Mouse (Mus musculus) embryo, embryonic 10 days (tissue): Measurements from ENCODE around the gene Cox19.
A peak's percentile ranks its signal among the peaks of the same experiment; 100 is the strongest.

Experiments used
- DNase-seq: peaks from one replicate; pipeline ENCODE4 v3.0.0-alpha.2; 2015; ENCODE audit warnings: low spot score

Cox19 gene

GRCm38 (mm10) chr5:139381586-139382513 is 30.6 kb upstream of the Cox19 start:
- no peak for DNase-seq

GRCm38 (mm10) chr5:139380385-139381248 is 29.4 kb upstream of the Cox19 start:
- DNase-seq, result peak; percentile 93

- no peak for DNase-seq
Observed at GRCm38 (mm10) chr5:139379771-139380384, 28.7 kb upstream of the Cox19 start.

- peak; percentile 70 for DNase-seq
Observed at GRCm38 (mm10) chr5:139378986-139379629, 27.9 kb upstream of the Cox19 start.

- DNase-seq, result no peak
Observed at GRCm38 (mm10) chr5:139378271-139378556, 27.0 kb upstream of the Cox19 start.

DNA sequence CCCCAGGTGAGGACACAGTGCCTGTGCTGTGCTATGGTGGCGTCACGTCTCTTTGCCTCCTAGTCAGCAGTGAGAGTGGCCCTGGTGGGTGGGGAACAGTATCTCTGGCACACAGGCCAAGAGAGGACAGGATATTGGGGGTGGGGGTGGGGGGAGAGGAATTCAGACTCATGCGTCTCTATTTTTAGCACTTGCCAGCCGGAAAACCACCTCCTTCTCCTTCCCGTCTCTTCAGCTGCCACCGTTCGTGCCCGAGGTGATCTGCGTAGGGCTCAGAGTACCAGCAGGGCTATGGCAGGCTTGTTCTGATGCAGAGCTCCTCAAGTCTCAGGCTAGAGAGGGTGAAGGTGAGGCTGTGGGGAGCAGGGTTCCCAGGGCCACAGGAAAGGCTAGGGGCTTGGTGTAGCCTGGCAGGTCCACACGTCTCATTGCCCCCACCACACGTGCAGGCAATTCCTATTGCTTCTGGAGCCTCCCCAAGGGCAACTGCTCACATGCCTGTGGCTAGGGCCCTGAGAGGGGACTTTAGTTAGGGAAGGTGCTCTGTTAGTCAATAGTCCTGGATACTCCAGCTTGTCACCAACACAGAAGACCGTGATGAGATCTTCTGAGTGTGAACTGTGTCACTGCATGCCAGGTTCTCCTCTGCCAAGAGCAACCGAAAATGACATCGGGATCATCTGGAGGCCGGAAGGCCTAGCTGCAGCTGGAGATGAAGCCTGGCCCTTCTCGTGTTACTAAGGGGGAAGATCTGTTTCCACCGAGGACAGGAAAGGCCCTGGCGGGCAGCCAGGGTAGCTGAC is 26.5 kb upstream of the Cox19 start, which contains the start of gene Gpr146:
TSS of gene Gpr146 (plus strand) at position 230 of the 803 bp plus-strand sequence.
- DNase-seq, result no peak

DNA sequence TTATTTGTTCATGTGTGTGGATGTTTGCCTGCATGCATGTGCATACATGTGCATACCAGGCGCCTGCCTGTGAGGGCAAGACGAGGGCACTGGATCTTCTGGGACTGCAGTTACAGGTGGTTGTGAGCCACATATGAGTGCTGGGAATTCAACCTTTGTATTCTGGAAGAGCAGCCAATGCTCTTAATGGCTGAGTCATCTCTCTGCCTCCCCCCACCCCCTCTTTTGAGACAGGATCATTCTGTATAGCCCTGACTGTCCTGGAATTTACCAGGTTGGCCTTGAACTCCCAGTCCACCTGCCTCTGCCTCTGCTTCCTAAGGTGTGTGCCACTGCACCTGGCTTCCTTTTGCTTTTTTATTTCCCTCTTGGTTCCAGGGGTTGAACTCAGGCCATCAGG is 23.6 kb upstream of the Cox19 start:
- no peak for DNase-seq

DNA sequence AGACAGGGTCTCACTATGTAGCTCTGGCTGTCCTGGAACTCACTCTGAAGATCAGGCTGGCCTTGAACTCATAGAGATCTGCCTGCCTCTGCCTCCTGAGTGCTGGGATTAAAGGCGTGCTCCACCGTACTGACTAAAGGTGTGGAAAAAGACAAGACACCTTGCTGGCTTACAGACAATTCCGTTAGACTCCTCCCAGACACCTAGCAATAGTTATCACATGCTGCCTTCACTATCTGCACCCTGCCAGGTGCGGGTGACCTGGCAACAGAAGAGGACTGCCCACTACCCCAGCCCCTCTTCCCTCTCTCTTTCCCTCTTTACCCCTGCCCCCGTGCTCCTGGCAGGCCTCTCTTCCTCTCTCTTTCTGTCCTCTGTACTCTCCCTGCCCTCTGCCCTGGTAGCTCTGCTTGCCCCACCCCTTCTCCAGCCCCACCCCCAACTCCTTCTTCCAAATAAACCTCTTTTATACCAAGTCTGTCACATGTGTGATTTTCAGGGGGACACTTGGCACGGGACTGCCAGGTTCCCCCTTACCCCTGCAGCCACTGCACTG is 22.7 kb upstream of the Cox19 start:
- no peak for DNase-seq

DNA sequence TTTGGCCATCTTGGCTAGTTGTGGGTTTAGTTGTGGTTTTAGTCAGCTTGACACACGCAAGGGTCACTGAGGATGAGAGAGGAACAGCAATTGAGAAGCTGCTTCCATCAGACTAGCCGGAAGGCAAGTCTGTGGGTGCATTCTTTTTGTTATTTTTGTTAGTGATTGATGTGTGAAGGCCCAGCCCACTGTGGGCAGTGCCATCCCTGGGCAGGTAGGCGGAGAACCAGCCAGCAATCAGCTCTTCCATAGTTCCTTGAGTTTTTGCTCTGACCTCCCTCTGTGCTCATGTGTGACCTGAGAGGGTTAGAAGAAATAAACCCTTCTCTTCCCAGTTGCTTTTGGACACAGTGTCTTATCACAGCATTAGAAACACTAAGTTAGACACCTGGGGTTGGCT is 21.9 kb upstream of the Cox19 start:
- no peak for DNase-seq

DNA sequence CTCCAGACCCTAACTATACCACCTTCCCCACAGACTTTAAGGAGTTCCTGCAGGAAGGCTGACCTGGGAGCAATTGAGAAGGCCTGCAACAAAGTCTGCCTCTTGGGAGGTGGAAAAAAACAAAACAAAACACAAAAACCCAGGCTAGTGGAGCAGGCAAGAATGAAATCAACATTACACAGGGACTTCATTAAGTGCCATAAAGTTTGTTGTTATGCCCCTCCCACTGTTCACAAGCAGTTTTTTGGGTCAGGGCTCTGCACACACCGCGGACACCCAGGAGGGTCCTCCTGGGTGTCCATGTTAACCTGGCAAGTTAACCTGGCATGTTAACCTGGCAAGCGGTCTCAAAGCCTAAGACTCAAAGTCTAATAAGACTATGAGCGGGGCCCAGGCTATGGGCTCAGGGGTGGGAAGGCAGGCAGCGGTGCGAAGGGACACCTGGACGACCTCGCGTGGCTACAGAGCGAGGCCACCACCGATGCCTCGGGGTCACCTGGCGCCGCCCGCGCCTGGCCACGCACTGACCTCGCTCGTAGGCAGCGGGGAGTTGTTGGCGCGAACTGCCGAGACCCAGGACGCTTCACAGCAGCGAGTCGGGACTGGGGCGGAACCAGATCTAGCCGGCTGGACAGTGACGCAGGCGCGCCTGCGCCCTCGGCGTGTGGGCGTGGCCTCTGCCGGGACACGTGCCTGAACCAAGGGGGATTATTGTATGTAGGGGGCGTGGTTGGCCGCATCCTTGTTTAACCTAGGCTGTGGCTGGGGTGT is 20.6 kb upstream of the Cox19 start:
- peak; percentile 97 for DNase-seq

DNA sequence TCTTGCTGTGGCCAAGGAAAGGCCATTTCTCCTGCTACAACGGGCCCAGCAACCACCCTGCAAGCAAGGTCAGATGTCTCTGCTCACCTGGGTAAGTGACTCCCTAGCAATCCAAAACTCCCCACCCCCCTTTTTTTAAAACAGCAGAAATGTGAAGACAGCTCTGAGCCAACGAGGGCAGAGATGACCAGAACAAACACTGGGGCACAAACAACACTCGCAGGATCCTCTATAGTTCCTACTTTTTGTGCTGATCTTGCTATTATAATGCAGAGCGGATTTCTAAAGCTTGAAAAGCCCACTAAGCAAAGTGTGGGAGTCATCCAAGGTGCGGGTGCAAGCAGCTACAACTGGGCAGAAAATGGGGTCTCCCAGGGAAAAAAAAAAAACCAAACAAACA is 19.9 kb upstream of the Cox19 start:
- DNase-seq, result no peak

- DNase-seq, result no peak
Observed at GRCm38 (mm10) chr5:139370336-139370735, 19.1 kb upstream of the Cox19 start.

GRCm38 (mm10) chr5:139368638-139369320 is 17.6 kb upstream of the Cox19 start:
- DNase-seq, result no peak

DNA sequence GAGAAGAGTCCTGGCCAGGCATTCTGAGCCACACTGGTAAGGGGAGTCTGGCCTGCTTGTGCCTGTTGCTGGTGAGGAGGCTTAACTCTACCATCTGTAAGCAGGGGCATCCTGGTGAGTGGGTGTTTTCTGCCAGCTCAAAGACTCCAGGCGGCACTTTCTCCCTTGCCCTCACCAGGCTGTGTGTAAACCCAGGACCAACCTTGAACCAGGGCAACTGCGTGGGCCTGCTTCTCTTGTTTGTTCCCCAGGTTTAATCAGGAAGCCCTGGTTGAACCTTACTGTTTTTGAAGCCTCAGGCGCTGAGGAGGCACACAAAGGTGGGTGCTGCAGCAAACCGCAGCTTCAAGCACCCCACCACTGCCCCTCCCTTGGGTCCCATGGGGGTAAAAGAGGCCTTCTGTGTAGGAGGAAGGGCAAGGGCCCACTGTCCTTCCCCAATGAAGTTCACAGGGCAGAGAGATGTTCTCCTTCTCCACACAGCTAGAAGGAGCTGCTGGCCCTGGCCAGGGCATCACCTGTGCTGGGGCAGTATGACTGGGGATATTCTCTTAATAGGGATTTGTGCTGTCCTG is 16.8 kb upstream of the Cox19 start:
- no peak for DNase-seq

- no peak for DNase-seq
Observed at GRCm38 (mm10) chr5:139366484-139366883, 15.3 kb upstream of the Cox19 start.

DNA sequence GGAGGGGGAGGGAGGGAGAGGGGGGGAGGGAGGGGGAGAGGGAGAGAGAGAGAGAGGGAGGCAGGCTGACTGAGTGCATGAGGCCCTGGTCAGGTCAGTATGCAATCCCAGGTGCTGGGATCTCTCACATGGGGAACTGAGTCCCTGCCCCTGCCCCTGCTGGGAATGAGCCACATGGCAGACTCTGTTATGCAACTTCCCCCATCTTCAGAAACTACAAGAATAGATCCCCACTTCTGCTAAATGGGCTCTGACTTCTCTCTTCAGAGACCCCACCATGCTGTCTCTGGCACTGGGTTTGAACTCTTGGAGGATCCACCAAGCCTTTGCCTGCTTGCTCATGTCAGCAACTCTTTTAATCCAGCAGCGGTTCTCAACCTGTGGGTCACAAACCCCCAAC is 14.6 kb upstream of the Cox19 start:
- DNase-seq, result no peak

DNA sequence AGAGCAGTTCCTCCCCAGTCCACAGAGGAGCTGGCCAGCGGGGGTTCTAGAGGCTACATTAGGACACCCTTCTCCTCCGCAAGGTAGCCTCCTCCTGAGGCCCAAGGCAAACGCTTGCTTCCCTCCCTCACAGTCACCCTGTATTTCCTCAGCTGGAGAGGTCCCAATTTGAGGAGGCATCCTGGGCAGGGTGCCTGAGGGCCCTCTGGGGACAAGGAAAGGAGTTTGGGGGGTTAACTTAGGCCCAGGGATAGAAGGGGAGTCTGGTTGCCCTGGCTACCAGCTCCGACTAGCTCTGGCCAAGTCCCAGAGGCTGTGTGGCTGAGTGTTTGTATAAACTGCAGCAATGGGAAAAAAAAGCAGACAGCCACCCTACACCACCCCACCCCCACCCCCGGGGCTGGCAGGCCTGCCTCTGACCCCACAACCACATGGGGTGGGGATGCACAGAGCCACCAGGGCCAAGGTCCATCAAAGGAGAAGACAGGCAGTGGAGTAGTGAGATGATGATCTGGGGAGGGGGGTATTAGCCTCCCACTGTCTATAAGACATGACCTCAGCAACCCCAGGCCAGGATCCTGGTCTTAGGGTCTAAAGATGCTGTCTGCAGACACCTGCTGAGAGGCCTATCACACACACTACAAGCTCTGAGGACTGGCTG is 13.8 kb upstream of the Cox19 start:
- no peak for DNase-seq

- peak; percentile 88 for DNase-seq
Observed at GRCm38 (mm10) chr5:139364260-139364910, 13.2 kb upstream of the Cox19 start.
